Mouse (Mus musculus): ENCODE data around the gene Uchl1.

Gene Uchl1

DNA sequence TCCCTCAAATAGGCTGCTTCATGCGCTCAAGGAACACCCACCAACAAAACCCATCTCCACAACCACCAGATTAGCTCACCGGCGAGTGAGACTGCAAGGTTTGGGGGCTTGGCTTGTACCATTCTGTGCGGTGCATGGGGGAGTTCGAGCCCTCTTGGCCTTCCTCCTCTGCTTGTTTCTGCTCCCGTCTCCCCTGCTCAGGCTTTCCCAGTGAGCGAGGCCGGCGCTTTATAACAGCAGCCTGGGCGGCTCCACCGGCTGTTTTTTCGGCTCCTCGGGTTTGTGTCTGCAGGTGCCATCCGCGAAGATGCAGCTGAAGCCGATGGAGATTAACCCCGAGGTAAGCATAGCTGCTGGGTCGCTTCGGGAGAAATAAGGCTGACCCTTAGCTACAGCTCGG, at the start of gene Uchl1:
Gene Uchl1 (plus strand): TSS at position 109 of the 400 bp plus-strand sequence.
- DNase-seq: peak; percentile 84

DNA sequence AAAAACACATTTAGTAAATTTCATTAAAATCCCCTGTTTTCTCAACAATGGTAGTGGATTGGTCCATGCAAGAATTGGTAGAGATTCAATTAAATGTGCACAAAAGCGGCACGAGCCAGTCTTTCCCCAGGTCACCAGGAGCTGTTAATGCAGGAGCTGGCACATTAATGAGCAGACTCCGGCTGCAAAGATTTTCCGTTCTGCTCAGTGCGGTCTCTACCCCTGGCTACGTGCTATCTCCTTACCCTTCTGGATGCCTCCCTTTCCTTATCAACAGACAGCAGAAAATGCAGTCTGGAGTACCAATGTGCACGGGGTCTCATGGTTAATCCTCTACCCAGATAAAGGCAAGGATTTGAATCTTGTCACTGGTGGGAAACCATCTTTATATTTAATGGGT, 48.1 kb upstream of the Uchl1 start:
- no peak for DNase-seq

DNA sequence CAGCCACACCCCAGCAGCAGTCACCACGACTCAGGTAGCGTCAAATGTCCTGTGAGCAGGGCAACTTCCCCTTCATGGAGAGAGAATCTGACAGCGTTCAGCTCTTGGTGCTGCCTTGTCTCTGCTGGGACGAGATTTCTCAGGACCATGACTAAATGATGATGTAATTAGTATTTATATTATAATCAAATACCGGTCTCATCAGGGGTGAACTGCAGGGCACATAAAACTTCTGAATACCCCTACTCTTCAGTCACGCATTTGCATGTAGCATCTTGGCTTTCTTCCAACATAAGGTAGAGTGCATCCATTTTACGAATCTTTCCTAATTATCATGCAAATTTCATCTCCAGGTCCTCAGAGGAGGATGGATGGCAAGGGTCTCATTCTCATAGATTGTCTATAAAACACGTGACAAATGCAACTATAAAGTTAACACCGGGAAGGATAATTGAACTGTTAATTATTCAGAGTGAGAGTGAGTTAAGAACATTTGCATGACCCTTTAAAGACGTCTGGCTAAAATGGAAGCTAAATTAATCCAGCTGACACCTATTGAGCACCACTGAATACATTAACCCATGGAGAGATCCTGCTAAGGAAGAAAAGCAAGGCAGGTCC, 40.3 kb upstream of the Uchl1 start:
- no peak for DNase-seq

DNA sequence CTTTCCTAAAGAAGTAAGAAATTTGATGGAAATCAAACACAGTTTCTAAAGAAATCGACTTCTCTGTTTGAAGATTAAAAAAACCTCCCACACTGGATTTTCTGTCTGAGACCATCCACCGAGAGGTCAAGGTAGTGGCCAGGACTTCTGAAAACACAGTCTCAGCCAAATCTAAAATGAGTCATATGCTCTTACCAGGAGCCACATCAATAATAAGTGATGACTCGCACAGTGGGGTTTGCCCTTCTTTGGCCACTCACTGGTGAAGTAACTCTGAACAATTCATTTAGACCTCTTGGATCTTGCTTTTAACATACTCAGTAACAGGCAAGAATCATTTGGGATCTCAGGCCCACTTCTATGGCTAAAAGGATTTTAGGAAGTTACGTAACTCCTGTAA, 33.7 kb upstream of the Uchl1 start:
- DNase-seq: no peak

DNA sequence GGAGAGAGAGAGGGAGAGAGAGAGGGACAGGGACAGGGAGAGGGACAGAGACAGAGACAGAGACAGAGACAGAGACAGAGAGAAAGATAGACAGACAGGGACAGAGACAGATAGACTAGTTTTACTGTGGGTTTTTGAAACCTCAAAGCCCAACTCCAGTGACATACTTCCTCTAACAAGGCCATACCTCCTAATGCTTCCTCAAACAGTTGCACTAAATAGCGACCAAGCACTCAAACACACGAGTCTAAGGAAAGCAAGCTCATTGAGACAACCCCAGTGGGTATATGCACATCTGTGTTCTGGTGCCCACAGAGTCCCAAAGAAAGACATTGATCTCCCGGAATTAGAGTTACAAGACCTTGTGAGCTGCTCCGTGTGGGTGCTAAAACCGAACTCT, 32.6 kb upstream of the Uchl1 start:
- DNase-seq: no peak

DNA sequence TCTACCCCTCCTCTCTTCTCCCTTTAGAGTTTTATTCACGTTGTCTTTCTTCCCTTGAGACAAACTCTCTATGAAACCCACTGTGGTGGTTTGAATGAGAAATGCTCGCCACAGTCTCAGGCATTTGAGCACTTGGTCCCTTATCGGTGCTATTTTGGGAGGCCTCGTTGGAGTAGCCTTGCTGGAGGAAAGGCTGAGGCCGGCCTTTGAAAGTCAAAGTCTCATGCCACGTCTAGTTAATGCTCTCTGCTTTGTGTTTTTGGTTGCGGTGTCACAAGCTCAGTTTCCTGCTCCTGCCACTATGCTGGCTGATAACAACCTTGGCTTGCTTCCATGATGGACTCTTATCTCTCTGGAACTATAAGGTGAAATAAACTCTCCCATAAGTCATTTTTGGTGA, 28.4 kb upstream of the Uchl1 start:
- no peak for DNase-seq

DNA sequence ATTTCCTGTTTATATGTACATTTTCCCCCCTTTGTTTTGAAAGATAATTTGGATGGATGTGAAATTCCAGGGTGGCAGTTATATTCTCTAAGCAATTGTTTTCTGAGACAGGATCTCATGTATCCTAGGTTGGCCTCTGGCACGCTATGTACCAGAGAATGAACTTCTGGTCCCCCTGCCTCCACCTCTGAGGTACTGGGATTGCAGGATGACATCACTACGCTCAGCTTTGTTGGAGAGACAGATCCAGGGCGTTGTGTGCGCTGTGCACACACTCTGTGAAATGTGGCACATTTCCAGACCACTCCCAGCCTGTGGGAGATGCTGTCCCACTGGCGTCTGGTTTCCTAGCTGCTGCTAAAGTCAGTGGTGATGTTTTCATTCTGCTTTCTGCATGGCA, 21.7 kb upstream of the Uchl1 start:
- no peak for DNase-seq

DNA sequence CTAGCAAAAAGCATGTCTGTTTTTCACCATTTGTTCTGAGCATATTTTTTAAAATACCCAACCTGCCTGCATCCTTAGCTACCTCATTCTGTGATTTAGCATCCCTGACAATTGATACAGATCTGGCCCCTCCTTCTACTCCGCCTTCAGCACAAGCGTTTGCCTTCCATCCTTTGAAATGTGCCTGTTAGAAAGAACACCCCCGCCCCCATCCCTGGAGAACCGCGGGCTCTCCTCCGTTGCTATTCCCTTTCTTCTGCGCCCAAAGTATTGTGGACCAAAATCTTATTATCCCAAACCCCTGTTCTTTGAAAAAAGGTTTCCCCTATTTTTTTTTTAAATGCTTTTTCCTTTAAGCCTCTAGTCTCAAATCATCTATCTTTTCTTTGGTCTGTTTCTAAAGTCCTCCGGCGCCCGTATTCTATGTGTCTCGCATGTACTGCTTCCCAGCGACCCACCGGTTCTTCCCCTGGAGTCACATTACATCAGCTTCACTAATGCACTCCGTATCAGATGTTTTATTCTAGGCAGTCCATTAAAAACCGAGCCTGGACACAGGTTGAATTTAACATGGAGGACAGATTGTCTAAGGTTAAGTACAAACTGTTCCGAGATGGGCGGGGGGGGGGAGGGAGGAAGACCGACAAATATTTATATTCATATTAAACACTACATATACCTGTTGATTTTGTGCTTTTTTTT, 551 bp upstream of the Uchl1 start:
- no peak for DNase-seq

DNA sequence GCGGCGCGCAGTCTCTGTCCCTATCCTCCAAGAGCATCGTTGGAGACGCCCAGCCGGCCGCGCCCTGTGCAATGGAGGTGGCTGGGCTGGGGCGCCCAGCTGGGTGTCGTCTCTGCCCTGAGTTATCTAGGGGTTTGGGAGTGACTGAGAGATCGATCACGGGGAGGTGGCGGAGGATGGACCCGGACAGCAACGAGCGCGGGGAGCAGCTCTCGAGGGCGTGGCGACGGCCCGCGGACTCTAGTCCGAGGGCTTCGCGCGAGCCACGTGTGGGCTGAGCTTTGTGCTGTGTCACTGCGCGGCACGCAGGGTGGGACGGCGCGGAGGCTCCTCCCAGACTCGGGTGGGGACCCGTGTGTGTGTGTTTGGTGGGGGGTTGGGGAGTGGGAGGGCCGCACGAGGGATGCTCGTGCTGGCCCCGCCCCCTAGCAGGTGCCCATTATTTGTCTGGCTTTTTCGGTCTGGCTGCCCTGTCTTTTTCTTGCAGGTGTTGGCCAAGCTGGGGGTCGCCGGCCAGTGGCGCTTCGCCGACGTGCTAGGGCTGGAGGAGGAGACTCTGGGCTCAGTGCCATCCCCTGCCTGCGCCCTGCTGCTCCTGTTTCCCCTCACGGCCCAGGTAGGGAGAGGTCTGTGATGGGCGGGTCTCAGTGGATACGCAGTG, 696 bp downstream of the Uchl1 start:
- DNase-seq: peak; percentile 28

DNA sequence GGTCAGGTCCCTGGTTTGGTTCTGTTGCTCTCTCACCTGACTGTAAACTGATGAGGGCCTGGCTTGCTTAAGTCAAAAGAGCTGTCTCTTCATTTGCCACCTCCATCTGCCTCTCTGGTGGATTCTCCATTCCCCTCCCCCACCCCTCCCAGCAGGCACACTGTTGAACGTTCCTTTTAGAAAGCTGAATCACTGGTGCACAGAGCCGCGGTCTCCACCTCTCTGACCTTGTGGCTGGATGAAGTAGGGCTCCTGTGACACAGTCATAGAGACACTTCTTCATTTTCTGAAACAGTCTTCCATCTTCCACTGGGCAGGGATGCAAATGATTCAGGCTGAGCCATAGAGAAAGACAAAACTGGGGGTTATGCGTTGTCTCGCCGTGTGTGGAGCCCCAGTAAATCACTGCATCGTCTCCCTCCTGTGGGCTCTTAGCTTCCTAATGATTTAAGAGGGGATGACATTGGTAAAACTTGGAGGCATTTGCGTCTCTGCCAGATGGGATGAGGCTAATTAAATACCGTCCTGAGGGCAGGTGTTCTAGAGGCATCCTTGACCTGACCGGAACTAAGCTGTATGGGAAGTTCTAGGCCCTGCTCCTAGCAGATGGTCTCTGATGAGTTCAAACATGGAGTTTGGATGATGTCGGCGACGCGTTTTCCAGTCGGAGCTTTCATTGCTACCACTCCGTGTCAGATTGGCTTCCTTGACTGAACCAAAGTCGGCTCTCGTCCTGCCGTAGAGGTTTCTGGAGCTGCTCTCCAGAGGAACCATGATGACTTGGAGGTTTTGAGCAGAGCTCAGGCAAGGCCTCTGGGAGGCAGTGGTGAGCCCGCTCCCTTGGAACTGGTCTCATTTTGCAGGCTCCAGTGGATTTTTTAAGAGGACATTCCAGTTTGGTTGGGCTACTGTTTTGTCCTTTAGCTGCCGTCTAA, 1.8 kb downstream of the Uchl1 start:
- no peak for DNase-seq

DNA sequence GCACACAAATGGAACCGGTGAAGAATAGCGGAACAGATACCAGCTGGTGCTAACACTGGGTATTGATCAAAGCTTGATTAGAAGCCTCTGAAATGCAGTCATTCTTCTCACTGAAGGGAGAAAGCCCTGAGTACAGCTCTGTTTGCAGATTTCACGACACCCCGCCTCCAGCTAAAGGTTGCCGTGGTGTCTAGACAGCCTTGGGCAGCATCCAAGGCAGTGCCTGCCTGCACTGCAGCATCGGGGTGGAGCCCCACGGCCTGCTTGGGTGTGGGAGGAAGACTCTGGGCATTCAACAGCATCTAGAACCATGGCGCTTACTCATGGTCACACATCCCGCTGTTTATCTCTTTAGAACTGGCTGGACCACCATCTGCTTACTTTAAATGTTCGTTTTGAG, 3.3 kb downstream of the Uchl1 start:
- DNase-seq: no peak

DNA sequence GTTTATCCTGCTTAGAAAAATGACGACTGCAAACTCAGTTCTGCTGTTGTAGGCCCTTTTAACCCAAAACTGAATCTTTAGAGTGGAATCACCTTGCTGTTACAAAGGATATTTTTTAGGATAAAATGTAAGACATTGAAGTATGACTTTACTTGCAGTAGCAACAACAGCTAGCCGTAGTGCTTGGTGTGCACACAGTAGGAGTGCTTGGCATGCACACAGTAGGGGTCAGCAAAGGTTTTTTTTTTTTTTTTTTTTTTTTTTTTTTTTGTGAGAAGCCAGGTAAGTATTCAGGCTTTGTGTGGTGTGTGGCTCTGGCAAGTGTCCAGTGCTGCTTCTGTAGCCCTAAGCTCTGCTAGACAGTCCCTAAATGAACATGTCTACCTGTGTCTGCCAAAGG, 10.0 kb downstream of the Uchl1 start:
- DNase-seq: no peak

DNA sequence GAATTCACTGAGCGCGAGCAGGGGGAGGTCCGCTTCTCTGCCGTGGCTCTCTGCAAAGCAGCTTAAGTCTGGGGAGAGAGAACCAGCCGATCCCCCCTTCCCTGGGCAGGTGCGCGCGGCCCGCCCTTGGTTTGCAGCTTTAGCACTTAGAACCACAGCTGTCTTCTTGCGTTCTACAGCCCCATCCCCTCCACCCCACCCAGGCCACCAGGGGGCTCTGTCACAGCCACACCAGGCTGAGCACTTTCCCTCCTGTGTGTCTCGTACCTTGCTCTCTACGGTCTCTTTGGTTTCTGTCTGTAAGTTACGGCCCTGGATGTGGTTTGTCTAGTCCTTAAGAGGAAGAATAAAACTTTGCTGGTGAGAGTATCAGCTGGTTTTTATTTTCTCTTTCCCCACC, 11.0 kb downstream of the Uchl1 start:
- DNase-seq: peak; percentile 67

DNA sequence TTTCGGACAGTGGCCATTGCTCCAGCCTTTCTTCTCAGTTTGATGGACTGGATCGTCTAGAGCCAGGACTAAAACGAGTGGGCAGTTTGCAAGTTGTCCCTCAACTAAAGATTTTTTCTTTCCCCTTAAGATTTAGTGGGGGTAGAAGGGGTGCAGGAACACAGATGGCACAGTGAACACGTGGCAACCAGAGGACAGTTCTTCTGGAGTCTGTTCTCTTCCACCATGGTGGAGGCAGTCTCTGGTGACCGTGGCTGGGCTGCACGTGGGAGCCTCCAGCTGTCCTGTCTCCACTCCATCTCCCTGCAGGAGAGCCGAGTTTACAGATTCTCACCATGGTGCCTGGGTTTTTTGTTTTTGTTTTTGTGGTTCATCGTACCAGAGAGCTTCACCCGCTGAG, 11.8 kb downstream of the Uchl1 start:
- DNase-seq: no peak

DNA sequence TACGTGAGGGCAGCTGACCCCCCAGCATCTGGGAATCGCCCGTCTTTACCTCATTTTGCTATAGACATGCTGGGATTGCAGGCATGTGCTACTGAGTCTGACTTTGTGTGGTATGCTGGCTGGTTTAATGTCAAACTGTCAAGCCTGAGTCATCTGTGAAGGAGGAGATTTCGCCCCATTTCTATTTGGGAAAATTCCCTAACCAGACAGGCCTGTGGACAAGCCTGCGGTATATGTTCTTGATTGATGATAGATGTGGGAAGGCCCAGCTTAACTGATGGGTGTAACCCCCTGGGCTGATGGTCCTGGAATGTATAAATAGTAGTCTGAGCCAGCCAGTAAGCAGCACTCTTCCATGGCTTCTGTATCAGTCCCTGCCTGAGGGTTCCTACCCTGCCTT, 12.4 kb downstream of the Uchl1 start:
- no peak for DNase-seq

DNA sequence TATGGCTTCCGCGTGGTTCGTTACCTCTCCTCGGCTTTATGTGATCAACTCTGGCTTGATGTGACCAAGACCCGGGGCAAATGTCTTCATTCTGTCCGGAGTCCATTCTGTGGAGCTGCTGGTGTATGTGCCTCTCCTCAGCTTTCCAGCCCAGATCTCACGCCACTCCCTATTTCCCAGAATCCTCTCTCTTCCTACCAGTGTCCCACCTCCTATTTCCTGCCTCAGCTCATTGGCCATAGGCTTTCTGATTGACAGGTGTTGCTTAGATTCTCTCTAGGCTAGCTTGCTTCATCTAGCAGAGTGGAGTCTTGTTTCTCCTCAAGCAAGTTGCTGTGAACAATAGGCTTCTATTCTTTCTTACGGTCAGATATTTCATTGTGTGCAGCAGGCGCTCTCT, 13.9 kb downstream of the Uchl1 start:
- no peak for DNase-seq

DNA sequence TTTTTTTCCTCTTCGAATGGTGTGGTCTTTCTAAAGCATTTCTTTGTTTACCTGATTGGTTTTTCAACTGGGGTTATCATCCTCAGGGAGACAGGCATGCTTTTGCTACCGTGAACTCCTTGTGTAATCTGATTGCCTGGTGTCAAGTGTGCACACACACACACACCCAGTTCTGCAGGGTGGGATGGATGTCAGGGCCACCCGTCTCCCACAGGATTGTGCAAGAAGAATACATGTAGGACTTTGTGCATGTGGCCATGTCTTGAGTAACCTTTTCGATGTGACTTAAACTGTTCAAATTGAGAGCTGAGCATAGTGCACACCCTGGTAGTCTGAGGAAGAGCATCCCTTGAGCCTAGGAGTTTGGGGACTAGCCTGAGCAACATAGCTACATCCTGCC, 17.3 kb downstream of the Uchl1 start:
- DNase-seq: no peak

DNA sequence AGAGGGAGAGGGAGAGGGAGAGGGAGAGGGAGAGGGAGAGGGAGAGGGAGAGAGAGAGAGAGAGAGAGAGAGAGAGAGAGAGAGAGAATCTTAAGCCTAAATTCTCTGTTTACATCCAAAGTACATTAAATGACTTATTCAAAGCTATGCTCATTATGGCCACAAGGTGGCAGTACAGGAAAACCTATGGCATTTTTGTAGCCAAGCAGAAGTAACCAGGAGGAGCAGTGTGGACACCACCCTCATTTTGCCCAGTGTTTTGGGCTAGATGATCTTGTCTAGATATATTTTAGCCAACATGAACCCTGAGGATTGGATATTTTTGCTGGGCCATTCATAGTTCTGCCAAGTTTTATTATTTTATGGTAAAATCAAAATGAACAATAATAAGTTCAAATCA, 21.2 kb downstream of the Uchl1 start:
- peak; percentile 48 for DNase-seq

DNA sequence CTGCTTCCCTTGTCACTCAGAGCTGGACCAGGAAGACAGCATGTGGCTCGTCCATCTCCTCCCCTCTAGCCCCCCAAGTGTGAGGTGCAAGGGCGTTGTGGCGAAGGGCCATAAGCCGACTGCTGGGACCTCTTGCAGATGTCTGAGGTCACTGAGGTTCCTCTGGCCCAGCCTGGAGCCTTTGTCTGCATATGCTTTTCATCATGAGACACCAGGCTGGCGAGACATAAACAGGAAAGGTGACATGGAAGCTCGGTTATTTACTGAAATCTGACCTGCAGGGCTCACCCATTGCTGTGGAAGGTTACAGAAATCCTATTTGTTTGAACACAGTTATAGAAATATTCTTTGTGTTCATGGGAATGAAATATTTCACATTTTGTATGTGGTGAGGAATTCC, 24.0 kb downstream of the Uchl1 start:
- no peak for DNase-seq

DNA sequence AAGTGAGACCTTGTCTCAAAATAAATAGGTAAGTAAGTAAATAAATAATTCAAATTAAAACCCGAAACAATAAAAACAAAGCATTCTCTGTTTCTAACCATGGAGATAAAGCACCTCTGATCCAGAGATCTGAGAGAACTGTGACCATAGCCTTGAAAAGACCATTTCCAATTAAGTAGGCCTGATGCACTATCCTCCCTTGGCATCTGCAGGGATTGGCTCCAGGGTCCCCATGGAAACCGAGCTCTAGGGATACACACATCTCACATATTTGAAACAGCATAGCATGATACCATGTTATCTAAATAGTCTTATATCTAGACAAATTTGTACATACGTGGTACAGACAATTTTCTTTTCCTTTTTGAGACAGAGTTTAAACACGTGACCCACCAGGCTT, 26.1 kb downstream of the Uchl1 start:
- no peak for DNase-seq

DNA sequence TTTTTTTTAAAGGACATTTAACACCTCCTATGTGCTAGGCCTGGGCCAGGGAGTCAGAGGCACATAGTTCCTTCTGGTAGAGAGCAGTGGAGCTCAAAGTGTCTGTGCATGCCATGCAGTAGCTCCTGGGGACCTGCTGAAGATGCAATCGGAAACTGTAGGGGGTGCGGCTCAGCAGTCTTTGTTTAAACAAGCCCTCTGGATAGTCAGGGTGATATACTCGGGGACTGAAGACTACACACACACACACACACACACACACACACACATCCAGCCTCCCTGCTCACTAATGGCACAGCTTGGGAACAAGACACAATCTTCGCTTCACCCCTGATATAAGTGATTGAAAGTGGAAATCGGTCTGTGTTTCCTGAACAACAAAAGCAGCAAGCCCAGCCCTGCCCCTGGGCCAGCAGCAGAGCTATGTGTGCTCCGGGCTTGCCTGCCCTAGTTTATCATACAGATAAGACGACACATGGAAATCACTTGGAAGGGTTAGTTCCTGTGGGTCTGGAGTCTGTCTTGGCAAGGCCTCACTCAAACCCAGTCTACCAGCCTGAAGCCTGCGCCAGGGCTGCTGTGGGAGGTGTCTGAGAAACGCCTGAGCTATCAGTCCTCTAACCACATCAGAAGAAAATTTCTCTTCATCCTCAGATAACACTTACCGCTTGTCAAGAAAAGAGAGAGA, 27.6 kb downstream of the Uchl1 start:
- DNase-seq: no peak

DNA sequence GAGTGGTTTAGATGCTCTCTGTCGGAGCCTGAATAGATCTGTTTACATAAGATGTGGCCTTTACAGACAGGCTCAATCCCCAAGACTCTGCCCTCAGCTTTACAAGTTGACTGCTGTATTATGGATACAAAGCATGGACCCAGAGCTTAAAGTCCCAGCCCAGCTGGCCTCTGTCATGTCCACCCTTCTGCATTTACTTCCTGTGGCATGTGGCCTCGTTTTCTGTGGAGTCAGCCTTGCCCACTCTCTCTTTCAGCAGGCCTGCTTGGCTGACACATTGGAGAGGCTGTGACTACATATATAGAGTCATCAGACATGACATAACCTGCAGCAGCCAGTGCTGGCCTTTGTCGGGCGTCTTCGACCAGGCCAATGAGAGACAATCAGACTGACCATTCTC, 32.0 kb downstream of the Uchl1 start:
- DNase-seq: no peak

Measured in thymus, postnatal 14 days (tissue).